Mouse (Mus musculus): ENCODE data around the gene Gm6588. TPM values are rescaled to one million over a fixed set of nuclear protein-coding genes. Genes with fewer than 3 reads are reported as not detected.
"Not testable (repeated sequence)": the region's sequence is repeated elsewhere in the genome, so short reads cannot be mapped to it uniquely, and the experiment has no call there.

The Gm6588 gene
- polyA plus RNA-seq (2012; rRNA removed) = not detected in 2 replicates

- TF ChIP-seq POLR2A (IDR thresholded peaks at IDR 0.05; ENCODE audit: low read depth, low read length) (no peak), CTCF (IDR thresholded peaks at IDR 0.05; ENCODE audit: extremely low read depth, insufficient read length, insufficient replicate concordance, low read depth, low read length) (no peak)
- 63% methylated on average over 18 of the region's 18 CpGs for WGBS
- no peak within 1 kb of the TSS for H3K4me3 ChIP-seq (ENCODE audit: low read depth, low read length)
- H3K27me3 ChIP-seq (ENCODE audit: control insufficient read depth, insufficient read depth, low read length) = no peaks in the 10 kb centered on the region
- no peaks in the 10 kb centered on the region for H3K4me1 ChIP-seq (ENCODE audit: control insufficient read depth, insufficient read depth, insufficient read length, low read length)
- no peaks in the 10 kb centered on the region for H3K36me3 ChIP-seq (ENCODE audit: control insufficient read depth, insufficient read depth, low read length)
- H3K27ac ChIP-seq (ENCODE audit: insufficient read depth, low read depth, low read length) = no peak within 1 kb of the TSS
Observed at GRCm38 (mm10) chr5:112448747-112449440, at the start of gene Gm6588. Gene Gm6588, plus strand, starts transcription at chr5:112449426.

- H3K27ac ChIP-seq (ENCODE audit: insufficient read depth, low read depth, low read length) = no peak overlapping the region
- no peak for TF ChIP-seq POLR2A (IDR thresholded peaks at IDR 0.05; ENCODE audit: low read depth, low read length)
- TF ChIP-seq CTCF (IDR thresholded peaks at IDR 0.05; ENCODE audit: extremely low read depth, insufficient read length, insufficient replicate concordance, low read depth, low read length) = no peak
- no peaks in the 10 kb centered on the region for H3K27me3 ChIP-seq (ENCODE audit: control insufficient read depth, insufficient read depth, low read length)
- no peak overlapping the region for H3K4me3 ChIP-seq (ENCODE audit: low read depth, low read length)
- 41% methylated on average over 3 of the region's 3 CpGs for WGBS
- no peaks in the 10 kb centered on the region for H3K36me3 ChIP-seq (ENCODE audit: control insufficient read depth, insufficient read depth, low read length)
- no peaks in the 10 kb centered on the region for H3K4me1 ChIP-seq (ENCODE audit: control insufficient read depth, insufficient read depth, insufficient read length, low read length)
Observed at GRCm38 (mm10) chr5:112402437-112402836, 46.8 kb upstream of the Gm6588 start.

GRCm38 (mm10) chr5:112406017-112406416 is 43.2 kb upstream of the Gm6588 start:
- 32% methylated on average over 3 of the region's 3 CpGs for WGBS
- TF ChIP-seq CTCF (IDR thresholded peaks at IDR 0.05; ENCODE audit: extremely low read depth, insufficient read length, insufficient replicate concordance, low read depth, low read length) = no peak
- TF ChIP-seq POLR2A (IDR thresholded peaks at IDR 0.05; ENCODE audit: low read depth, low read length) = no peak
- Histone ChIP-seq H3K4me3 (ENCODE audit: low read depth, low read length) (no peak overlapping the region), H3K4me1 (ENCODE audit: control insufficient read depth, insufficient read depth, insufficient read length, low read length) (no peaks in the 10 kb centered on the region), H3K27ac (ENCODE audit: insufficient read depth, low read depth, low read length) (no peak overlapping the region), H3K27me3 (ENCODE audit: control insufficient read depth, insufficient read depth, low read length) (no peaks in the 10 kb centered on the region), H3K36me3 (ENCODE audit: control insufficient read depth, insufficient read depth, low read length) (no peaks in the 10 kb centered on the region)

GRCm38 (mm10) chr5:112409274-112409673 is 40.0 kb upstream of the Gm6588 start:
- H3K27ac ChIP-seq (ENCODE audit: insufficient read depth, low read depth, low read length) = no peak overlapping the region
- H3K36me3 ChIP-seq (ENCODE audit: control insufficient read depth, insufficient read depth, low read length) = no peaks in the 10 kb centered on the region
- no peaks in the 10 kb centered on the region for H3K4me1 ChIP-seq (ENCODE audit: control insufficient read depth, insufficient read depth, insufficient read length, low read length)
- 54% methylated on average over 5 of the region's 5 CpGs for WGBS
- H3K27me3 ChIP-seq (ENCODE audit: control insufficient read depth, insufficient read depth, low read length) = no peaks in the 10 kb centered on the region
- TF ChIP-seq POLR2A (IDR thresholded peaks at IDR 0.05; ENCODE audit: low read depth, low read length) (no peak), CTCF (IDR thresholded peaks at IDR 0.05; ENCODE audit: extremely low read depth, insufficient read length, insufficient replicate concordance, low read depth, low read length) (no peak)
- H3K4me3 ChIP-seq (ENCODE audit: low read depth, low read length) = no peak overlapping the region

GRCm38 (mm10) chr5:112411072-112411471 is 38.2 kb upstream of the Gm6588 start:
- no peak for TF ChIP-seq CTCF (IDR thresholded peaks at IDR 0.05; ENCODE audit: extremely low read depth, insufficient read length, insufficient replicate concordance, low read depth, low read length)
- TF ChIP-seq POLR2A (IDR thresholded peaks at IDR 0.05; ENCODE audit: low read depth, low read length) = no peak
- WGBS = 42% methylated on average over 11 of the region's 11 CpGs

GRCm38 (mm10) chr5:112411514-112412335 is 37.5 kb upstream of the Gm6588 start:
- Histone ChIP-seq H3K27ac (ENCODE audit: insufficient read depth, low read depth, low read length) (no peak overlapping the region), H3K27me3 (ENCODE audit: control insufficient read depth, insufficient read depth, low read length) (no peaks in the 10 kb centered on the region), H3K4me3 (ENCODE audit: low read depth, low read length) (no peak overlapping the region), H3K36me3 (ENCODE audit: control insufficient read depth, insufficient read depth, low read length) (no peaks in the 10 kb centered on the region), H3K4me1 (ENCODE audit: control insufficient read depth, insufficient read depth, insufficient read length, low read length) (no peaks in the 10 kb centered on the region)
- no peak for TF ChIP-seq POLR2A (IDR thresholded peaks at IDR 0.05; ENCODE audit: low read depth, low read length)
- no peak for TF ChIP-seq CTCF (IDR thresholded peaks at IDR 0.05; ENCODE audit: extremely low read depth, insufficient read length, insufficient replicate concordance, low read depth, low read length)
- WGBS = 13% methylated on average over 19 of the region's 19 CpGs

More at GRCm38 (mm10) chr5:112411072-112411471, 38.2 kb upstream of the Gm6588 start:
- Histone ChIP-seq H3K27me3 (ENCODE audit: control insufficient read depth, insufficient read depth, low read length) (no peaks in the 10 kb centered on the region), H3K27ac (ENCODE audit: insufficient read depth, low read depth, low read length) (no peak overlapping the region), H3K4me3 (ENCODE audit: low read depth, low read length) (no peak overlapping the region), H3K36me3 (ENCODE audit: control insufficient read depth, insufficient read depth, low read length) (no peaks in the 10 kb centered on the region), H3K4me1 (ENCODE audit: control insufficient read depth, insufficient read depth, insufficient read length, low read length) (no peaks in the 10 kb centered on the region)

GRCm38 (mm10) chr5:112412781-112413180 is 36.4 kb upstream of the Gm6588 start:
- not testable (repeated sequence) for H3K36me3 ChIP-seq (ENCODE audit: control insufficient read depth, insufficient read depth, low read length); H3K4me1 ChIP-seq (ENCODE audit: control insufficient read depth, insufficient read depth, insufficient read length, low read length); H3K27ac ChIP-seq (ENCODE audit: insufficient read depth, low read depth, low read length); H3K4me3 ChIP-seq (ENCODE audit: low read depth, low read length); H3K27me3 ChIP-seq (ENCODE audit: control insufficient read depth, insufficient read depth, low read length)
- WGBS = 66% methylated on average over 4 of the region's 4 CpGs
